Mouse (Mus musculus): ENCODE measurements around the gene Zbtb44.
"Not testable (repeated sequence)": the region's sequence is repeated elsewhere in the genome, so short reads cannot be mapped to it uniquely, and the experiment has no call there.

The Zbtb44 gene

DNA sequence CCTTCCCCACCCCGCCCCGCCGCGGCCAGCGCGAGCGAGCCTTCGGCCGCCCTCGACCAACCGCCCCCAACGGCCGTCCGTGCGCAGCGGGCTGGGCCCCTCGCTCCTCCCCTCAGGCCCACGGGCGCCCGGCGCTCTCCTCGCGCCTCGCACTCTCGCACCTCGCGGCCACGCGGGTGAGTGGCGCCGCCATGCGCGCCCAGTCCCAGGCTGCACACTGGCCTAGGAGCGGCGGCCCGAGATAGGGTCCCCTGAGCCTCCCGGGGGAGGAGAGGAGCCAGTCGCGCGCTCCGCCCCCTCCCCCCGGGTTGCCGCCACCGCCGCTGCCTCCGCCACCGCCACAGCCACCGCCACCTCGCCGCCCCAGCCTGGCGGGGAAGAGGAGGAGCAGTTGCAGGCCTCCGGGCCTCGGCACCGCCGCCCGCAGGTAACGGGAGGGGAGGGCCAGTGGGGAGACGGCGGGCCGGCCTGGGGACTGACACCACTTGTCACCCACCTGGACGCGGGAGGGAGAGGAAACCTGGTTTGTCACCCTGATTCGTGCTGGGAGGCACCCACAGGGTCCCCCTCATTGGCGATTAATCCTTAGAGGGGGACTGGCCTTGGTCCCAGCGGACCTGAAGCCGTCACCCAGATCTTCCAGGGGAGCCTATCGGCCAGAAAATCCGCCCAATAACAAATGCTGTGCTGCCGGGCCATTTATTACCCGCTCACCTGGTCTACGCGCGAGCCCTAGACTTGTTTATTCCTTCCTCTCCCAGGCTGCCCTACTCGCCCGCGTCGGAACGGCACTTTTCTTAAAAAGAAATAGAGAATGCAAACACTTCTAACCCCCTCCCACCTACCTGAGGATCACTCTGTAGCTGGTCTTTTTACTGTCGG, at the start of gene Zbtb44:
Gene Zbtb44, plus strand, starts transcription at position 113 of the 882 bp plus-strand sequence.
- no peak for DNase-seq (ENCODE audit: low spot score)

DNA sequence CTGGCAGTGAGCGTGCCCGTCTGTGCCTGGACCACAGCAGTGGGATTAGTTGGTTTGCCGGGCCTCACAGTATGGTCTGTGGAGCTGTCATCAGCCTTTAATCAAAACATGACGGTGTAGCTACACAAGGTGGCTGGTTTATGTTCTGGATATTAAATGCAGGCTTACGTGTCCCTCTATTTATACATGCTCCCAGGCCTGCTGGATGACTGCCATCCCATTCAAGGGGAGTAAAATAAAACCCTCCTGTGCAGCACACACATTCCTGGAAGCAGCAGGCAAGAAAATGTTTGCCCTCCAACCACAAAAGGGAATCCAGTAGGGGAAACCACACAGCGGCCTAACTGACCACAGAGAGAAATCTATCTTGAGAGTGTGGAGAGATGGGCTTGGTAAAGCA, 44.7 kb upstream of the Zbtb44 start:
- no peak for DNase-seq (ENCODE audit: low spot score)

DNA sequence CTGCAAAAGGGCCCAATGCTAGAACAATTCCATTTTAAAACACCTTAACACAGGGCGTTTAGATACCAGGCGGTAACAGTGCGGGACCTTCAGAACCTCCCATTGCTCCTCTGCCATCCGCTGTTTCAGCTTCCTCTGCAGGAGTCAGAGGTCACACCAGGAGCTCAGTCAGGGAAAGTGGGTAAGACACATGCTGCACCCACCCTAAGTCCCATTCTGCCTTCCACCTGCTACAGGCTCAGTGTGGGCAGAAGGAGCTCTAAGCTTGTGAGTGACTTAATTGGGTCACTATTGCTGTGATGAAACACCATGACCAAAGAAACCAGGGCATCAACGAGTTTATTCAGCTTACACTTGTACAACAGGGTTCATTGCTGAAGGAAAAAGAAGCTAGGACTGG, 37.3 kb upstream of the Zbtb44 start:
- DNase-seq (ENCODE audit: low spot score): peak; percentile 5

DNA sequence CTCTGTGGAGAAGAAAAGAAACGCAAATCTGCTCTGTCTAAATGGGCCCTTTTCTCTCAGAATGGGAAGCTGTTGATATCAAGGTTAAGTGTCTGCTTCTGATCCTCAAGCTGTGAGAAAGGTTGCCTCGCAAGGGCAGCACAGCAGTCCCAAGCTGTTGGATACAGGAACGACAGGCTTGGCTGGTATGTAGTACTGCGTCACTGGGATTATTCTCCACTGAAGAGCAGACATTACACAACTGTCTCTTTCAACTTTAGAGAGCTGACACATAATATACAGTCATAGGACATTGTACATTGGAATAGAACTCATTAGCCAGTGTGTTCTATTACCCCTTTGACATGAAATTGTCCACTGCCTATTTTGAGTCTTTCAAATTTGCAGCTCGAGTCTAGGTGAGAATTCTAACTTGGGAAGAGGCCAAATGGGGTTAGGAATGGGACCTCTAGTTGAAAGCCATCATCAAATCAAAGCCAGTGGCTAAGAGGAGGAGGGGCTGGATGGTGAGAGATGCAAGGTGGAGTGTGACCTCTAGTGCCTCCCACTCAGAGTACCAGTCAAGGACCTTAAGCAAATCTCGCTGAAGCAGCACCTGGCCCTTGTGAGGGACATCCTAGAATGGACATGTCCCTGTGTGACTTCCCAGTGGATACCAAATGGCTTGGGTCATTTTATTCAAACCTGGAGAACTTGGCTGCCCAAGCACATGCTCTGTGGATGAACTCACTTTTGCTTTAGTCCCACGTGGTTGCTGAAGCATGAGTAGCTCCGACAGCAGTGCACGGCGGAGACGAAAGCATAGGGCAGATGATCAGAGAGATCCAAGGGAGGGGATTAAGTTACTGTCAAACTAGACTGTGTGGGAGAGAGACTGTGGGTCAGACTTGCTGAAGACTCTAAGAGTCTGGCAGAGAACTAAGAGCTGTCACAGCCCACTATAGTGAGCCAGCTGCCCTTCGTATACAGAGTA, 33.6 kb upstream of the Zbtb44 start:
- DNase-seq (ENCODE audit: low spot score): no peak

DNA sequence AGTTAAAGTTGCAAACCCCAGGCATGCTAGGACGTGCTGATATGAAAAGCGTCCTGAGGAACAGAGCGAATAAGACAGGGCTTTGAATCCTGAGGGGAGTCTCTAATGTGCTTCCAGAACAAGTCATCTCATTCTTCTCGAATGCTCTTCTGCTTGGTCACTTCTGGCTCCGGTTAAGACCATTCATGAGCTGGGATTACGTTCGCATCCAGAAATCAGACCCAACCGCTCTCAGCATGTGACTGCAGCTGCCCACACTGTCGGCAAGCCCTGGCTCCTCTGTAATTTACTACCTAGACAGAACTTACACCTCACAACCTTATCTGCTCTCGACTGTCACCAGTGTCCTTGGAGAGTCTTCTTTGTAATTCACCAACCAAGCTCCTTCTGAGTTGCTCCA, 29.8 kb upstream of the Zbtb44 start:
- DNase-seq (ENCODE audit: low spot score): no peak

DNA sequence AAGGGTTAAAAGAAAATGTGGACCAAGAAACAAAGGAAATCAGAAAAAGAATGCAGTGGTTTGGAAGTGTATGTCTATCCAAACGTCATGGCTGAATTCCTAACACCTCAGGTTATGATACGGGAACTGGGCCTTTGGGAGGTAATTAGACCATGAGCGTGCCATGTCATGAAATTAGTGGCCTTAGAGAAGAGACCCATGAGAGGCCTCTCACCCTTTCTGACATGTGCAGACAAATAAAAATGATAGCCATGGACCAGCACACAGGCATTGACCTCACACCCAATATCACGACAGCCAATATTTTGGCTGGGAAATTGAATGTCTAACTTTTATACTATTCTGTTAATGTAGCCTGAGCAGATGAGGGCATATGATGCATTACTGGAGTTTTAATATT, 27.9 kb upstream of the Zbtb44 start:
- DNase-seq (ENCODE audit: low spot score): no peak

DNA sequence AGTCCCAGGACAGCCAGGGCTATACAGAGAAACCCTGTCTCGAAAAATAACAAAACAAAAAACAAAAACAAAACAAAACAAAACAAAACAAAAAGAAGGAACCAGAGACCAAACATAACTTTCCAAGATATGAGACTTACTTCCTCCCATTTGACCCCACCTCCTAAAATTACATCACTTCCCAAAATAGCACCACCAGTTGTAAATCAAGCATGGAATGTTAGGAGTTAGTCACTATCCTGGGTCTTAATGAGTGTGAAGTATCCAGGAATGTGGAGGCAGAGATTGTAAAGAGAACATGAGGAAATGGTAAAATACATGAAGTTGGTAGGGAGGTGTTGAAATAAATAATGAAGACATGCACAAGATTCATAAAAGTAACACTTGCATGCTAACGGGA, 21.1 kb upstream of the Zbtb44 start:
- no peak for DNase-seq (ENCODE audit: low spot score)

DNA sequence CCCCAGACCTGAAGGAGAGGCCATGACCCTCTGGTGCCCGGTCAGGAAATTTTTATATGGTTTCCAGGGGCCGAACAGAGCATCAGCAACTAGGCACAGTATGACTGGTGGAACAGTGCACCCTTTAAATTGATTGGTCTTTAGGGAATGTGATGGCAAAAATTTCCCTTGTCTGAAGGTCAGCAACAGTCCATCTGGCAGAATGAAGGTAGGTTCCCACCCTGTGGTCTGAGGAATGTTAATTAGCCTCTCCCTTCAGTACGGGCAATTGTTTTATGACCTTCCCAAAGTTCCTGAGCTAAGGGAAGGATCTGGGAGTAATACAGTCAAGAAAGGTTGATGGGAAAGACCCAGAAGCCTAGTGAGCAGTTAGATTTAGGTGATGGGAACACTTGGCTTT, 20.4 kb upstream of the Zbtb44 start:
- no peak for DNase-seq (ENCODE audit: low spot score)

DNA sequence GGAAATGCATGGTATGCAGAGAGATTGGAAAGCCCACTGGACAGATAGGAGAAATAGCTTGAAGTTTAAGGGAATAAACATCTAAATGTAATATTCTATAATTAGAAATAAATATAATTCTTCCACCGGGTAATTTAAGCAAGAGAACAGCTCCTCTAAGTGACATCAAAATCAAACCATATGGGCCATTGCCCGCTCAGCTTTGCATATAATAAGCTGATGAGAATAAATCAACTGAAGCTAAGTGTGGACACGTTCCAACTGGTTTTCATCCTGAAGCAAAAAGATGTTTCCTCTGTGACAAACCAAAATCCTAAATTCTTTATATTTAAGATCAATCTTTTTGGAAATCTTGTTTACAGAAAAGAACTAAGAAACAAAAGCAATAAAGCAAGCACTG, 19.7 kb upstream of the Zbtb44 start:
- DNase-seq (ENCODE audit: low spot score): no peak

DNA sequence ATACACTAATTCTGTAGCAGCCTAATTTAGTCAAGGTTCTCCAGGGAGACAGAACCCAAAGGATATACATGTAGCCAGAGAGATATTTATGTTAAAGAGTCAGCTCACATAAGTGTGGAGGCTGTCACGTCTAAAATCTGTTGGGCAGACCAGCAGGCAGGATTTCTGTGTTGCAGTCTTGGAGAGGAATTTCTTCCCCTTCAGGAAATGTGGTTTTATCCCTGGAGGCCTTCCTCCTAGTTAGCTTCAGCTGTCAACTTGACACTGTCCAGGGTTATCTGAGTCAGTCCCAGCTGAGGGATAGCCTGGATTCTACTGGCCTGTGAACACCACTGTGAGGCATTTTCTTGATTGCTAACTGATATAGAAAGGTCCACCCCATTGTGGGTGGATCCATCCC, 18.9 kb upstream of the Zbtb44 start:
- no peak for DNase-seq (ENCODE audit: low spot score)

DNA sequence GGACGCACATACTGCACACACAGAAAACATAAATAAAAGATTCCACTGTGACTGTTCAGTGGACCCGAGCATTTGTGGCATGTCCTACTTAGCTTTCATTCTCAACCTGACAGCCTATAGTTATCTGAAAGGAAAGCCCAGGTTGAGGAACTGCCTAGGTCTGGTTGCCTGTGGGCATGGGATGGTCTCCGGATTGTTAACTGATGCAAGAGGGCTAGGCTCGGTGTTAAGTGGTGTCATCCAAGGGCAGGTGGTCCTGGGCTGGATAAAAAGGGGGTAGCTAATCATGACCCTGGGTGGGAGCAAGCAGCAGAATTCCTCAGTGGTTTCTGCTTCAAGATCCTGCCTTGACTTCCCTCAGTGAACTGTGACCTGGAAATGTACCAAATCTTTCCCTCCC, 17.8 kb upstream of the Zbtb44 start:
- DNase-seq (ENCODE audit: low spot score): no peak

DNA sequence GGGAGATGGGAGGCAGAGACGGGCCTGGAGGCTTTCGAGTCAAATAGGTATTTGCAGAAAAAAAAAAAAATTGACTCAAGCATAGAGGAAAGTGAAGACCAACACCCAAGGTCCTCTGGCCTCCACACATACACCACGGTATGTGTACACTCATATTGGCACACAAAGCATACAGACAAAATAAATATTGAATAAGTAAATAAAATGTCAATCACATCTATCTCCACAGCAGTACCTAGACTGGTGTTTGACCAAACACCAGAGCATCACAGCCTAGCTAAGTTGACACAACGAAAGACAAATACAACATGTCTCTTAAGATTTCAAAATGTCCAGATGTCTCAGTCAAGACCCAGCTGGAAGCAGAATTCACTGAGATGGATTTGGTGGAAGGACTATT, 17.0 kb upstream of the Zbtb44 start:
- DNase-seq (ENCODE audit: low spot score): no peak

DNA sequence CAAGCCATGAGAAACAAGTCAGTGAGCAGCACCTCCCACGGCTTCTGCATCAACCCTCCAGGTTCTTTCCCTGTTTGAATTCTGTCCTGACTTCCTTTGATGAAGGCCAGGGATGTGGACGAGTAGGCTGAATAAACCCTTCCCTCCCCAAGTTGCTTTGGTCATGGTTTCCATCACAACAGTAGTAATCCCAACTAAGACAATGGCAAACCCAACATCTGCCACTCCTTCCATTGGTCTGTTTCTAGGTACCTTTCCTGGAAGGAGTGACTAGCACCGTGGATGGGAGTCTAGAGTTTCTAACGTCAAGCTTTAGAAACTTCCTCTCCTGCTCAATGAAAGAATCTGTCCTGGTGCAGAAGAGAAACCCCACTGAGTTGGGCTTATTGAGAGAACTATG, 12.8 kb upstream of the Zbtb44 start:
- no peak for DNase-seq (ENCODE audit: low spot score)

DNA sequence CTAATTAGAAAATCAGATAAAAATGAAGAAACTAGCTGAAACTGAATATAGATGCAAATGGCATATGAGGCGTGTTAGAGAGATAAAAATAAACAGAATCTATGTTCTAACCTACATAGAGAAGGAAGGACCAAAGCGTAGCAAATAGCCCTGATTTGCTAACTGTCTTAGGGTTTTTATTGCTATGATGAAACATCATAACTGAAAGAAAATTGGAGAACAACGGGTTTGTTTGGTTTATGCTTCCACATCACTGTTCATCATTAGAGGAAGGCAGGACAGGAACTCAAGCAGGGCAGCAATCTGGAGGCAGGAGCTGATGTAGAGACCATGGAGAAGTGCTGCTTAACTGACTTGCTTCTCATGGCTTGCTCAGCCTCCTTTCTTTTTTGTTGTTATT, 12.3 kb upstream of the Zbtb44 start:
- DNase-seq (ENCODE audit: low spot score): no peak

DNA sequence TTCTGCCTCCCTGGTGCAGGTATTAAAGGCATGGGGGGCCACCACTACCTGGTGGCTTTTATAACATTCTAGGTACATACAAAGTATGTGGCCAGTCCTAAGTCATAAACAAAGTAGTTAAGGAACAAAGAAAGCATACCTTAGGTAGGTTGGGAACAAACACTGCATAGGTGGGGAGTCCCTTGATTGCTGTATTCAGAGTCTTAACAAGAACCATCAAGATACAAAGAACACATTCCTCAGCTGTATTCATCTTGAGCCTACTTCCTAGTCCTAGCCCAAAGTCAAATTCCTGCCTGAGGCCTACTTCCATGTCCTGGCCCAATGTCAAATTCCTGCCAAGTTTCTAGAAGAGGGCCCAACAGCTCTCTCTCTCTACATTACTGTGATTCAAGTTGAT, 11.7 kb upstream of the Zbtb44 start:
- DNase-seq (ENCODE audit: low spot score): no peak

DNA sequence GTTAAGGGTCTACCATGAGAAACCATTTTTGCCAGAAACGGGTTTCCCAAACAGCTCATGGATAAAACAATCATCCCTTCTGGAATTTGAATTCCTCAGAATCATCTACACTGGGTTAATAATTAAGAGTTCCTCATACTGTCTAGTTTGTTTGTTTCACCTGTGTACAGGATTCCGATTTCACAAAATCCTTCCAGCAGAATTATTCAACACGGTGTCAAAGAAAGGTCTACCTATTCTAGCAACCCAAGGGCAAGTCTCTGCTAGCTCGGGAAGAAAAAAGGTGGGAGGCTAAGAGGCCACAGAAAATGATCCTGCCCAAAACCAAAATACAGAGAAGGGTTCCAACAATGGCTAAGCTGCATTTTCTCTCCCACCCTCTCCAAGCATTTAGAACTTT, 2.2 kb upstream of the Zbtb44 start:
- DNase-seq (ENCODE audit: low spot score): no peak

DNA sequence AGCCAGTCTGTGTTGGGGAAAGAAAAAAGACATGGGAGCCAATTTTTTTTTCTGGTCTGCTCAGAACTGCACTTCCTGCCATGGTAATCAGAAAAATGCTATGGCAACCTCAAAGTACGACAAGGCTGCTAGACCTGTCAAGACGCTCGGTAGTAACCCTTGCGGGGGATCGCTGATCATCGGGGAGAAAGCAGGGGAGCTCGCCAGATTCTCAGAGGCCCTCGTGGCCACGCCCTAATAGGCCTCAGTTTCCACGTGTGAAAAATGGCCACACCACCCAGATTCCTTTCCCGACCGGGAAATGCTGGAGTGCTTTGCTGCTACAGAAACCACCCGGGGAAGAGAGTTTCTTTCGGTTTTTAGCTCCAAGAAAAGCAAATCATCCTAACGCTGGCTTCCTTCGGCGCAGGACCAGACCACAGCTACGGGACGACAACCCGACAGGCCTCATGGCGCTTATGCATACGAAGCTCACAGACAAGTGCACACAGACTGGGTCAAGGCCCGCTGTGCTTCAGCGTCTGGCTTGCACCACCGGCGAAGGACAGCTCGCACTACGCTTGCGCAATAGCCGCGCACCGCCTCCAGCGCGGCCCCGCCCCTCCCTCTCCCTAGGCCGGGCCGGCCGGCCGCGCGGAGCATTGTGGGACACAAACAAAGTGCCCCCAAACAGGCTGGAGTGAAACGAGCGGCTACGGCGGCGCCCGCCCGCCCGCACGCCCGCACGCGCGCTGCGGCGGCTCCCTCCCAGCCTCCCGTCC, 513 bp upstream of the Zbtb44 start:
- peak; percentile 97 for DNase-seq (ENCODE audit: low spot score)

DNA sequence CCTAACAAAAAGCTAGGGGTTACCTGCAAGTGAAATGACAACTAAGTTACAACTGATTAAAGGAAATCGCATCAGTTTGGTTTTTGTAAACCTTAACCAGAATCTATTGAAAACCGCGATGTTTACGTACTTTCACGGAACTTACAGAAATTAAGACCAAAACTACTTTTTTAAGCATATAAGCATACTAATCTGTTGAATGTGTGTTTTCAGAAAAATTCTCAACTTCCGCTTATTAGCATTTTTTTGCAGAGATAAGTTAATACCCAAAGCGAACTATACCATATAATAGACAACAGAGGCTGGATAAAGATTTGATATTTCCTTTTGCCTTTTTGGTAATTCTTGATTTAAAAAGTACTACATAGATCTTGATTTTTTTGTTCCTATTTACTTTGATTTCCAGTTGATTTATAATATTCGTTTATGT, 985 bp downstream of the Zbtb44 start:
- no peak for DNase-seq (ENCODE audit: low spot score)

DNA sequence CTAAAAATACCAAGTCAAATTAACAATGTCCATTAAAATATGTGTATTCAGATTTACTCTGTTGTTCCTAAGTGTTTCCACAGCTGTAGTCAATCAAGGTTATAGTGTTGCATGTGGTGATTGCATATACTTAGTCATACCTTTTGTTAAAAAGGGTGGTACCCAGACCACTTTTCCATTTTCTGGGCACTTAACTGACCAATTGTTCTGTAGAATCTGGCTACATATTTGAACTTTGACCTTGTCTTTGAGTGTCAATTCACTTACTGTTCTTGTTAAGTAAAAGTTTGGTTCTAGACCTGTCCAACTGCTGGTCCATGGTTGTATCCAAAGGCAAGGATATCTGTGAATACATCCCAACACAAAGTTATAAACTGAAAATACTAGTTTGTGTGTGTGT, 2.1 kb downstream of the Zbtb44 start:
- no peak for DNase-seq (ENCODE audit: low spot score)

DNA sequence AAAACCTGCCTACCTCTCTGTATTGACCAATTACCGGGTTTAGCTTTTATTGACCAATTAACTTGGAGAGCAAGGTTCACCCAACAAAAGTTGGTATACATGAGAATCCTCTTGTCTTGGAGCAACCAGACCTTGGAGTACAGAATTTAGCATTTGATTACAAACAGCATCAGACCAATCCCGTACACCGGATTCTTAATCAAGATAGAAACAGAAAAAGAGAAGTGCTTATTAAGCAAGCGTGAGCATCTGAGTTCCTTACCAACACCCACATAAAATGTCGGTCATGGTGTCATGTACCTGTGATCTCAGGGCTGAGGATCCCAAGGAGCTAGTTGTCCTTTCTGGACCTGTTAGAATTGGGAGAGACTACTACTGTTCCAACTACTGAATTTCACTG, 19.8 kb downstream of the Zbtb44 start:
- no peak for DNase-seq (ENCODE audit: low spot score)

DNA sequence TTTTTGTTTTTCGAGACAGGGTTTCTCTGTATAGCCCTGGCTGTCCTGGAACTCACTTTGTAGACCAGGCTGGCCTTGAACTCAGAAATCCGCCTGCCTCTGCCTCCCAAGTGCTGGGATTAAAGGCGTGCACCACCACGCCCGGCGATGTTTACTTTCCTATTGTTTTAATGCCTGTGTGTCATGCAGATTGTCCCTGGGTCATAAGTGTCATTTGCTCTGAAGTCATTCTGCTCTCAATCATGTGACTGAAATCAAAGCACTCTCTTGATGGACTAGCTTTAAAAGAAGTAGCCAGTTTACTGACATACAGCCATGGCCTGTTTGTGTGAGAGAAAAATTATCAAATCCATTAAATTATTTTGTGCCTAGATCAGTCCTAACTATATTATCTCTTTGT, 21.1 kb downstream of the Zbtb44 start:
- not testable (repeated sequence) for DNase-seq (ENCODE audit: low spot score)

DNA sequence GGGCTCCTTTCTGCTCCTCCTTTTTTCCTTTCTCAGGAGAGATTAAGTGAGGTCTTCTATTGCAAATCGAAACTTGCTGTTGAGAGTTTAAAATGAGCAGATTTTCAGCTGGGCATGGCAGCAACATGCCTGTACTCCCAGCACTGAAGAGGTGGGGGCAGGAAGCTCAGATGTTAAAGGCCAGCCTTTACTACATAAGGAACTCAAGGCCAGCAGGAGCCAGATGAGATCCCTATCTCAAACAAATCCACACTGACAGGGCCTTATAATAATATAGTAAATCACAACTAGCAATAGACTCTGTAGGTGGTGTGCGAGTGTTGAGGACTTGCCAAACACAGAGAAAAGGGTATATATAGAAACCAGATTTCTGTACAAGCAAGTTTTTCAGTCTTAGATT, 28.3 kb downstream of the Zbtb44 start:
- DNase-seq (ENCODE audit: low spot score): no peak
